Mouse (Mus musculus): ENCODE data around the gene Zfp523.

The Zfp523 gene

DNA sequence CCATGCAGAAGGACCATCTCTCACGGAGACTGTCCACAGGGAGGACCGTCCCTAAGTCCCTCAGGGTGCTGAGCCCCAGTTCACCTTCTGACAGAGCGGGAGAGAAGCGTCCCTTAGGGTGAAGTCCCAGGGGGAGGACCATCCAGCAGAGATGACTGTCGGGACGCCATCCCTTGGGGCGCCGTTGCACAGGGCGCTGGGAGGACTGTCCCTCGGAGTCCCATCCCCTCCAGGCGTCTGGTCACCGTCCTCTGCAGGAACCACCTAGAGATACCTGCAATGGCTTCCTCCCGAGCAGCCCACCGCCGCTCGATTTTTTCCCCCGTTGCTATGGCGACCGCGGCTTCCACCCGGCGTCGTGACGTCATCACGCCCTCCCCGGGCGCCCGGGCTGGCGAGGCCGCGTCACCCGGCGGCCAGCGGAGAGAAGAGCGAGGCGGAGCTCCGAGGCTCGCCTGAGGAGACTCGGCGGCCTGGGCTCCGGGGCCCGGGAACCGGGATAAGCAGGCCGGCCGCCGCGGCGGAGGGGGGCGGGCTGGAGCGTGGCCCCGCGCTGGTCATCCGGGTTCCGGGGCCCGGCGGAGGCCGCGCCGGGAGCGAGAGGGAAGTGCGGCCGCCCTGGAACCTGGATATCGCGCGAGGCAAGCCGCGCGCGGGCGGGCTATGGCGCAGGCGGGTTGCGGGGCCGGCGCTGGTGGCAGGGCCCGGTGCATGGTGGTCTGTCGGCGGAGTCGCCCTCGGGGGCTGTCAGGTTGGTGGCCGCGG is at the start of gene Zfp523:
Zfp523 (plus strand) TSS at position 355 of the 765 bp plus-strand sequence.
- peak; percentile 67 for DNase-seq (ENCODE audit: low read depth)

DNA sequence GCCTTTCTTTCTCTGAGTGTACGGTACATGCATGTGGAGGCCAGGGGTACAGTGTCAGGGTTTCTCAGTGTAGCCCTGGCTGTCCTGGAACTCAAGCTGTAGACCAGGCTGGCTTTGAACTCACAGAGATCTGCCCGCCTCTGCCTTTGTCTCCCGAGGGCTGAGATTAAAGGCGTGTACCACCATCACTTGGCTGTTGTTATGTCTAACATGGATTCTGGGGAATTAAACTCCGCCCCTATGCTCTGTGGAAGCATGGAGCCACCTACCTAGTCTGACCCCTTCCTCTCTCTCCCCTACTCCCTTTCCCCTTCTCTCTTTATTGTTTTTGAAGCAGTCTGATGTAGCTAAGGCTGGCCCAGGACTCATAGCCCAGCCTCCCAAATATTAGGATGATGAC is 47.1 kb upstream of the Zfp523 start:
- no peak for DNase-seq (ENCODE audit: low read depth)

DNA sequence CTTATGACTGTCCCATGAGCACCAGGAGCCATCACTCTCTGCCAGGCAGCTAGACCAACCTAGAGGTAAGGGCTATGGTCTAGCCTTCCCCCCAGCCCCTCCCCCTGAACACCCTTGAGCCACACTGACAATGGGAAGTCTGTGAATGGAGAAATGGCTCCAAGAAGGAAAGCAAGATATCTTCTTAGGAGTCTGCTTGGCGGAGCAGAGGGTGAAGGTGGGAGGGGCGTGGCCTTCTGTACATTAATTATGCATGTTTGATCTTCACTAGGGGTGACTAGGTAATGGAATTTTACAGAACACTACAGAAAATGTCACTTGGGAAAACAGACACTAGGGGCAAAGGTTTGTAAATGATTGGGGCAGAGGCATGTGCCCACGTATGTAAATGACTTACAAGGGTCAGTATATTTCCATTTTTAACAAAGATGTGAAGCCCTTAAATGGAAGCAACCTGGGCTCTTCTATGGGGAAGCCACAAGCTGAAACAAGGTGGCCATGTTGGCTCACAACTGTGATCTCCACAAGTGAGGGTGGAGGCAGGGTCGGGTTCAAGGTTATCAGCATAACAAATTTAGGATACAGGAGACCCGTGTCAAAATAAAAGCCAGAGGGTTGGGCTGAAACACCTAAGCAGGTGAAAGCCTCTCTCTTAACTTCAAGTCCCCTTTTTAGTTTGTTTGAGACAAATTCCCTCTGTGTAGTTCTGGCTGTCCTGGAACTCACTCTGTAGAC is 46.4 kb upstream of the Zfp523 start:
- DNase-seq (ENCODE audit: low read depth): no peak

DNA sequence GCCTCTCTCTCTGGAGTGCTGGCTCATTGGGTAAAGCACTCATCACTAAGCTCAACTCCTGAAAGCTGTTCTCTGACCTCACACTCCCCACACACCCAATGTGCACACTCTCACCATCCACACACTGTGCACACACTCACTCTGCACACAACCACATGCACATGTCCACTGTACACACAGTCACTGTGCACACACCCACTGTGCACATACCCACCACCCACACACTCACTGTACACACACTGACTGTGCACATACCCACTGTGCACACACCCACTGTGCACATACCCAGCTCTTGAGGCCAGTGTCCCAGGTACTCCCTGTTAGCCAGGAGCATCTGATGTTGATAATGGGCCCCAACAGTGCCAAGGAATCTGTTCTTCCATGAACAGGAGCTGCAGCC is 45.8 kb upstream of the Zfp523 start:
- DNase-seq (ENCODE audit: low read depth): no peak

DNA sequence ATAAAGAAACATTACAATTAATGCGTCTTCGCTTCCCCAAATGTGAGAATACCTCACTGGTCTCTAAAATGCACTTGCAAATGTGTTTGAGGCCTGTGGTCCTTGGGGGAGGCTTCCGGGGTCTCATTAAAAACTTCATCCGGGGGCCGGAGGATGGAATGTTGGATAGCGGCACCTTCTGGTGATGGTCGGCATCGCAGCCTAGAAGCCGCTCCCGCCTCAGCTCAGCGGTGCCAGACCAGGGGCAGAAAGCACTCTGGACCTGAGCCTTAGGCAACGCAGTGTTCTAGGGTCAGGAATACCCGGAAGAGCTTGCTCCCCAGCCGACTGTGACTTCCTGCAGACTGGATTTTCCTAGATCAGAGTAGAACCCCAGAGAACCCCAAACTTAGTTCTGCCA is 43.7 kb upstream of the Zfp523 start:
- no peak for DNase-seq (ENCODE audit: low read depth)

DNA sequence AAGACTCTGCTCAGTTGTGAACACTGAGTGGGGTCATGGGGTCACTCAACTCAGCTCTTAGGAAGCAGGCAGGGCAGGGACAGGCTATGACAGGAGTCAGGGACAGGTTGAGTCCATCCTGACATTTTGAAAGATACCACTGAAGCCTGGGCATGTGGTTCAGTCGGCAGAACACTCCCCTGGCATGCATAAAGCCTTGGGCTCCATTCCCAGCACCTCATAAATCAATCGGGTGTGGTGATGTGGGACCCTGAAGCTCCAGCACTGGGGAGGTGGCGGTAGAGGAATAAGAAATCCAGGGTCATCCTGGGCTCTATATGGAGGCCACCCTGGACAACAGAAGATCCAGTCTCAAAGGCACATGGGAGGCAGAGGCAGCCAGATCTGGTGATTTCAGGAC is 41.4 kb upstream of the Zfp523 start:
- no peak for DNase-seq (ENCODE audit: low read depth)

DNA sequence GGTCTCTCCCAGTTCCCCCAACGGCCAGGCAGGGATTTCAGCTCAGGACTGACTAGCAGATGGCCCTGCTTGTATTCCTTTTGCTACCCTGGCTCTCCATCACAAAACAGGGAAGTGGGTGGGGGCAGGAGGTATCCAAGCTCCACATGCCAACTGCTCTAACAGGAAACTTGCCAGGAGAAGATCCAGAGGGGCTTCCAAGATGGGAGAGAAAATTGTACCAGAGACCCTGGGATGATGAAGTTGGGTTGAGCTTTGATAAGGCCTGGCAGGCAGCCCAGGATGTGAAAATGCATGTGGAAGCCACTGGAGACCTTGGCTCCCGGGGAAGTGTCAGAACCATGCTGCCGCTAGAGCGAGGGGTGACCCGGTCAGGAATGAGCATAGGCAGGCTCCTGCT is 40.7 kb upstream of the Zfp523 start:
- no peak for DNase-seq (ENCODE audit: low read depth)

DNA sequence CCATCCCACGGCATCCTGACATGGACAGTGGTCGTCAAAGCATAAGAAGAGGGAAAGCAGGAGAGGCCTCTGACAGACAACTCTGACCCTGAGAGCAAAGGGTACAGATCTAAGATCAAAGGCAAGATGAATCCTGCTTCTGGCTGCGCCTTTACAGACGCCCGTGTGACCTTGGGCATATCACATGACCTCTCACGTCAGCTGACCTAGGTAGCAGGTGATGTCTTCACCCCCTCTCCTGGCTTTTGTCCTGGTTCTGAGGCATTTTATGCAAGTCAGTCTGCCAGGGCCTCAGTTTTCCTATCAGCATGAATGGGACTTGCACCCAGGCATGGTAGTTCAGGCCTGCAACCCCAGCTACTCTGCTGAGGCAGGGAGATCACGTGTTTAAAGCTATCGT is 38.9 kb upstream of the Zfp523 start:
- DNase-seq (ENCODE audit: low read depth): no peak

DNA sequence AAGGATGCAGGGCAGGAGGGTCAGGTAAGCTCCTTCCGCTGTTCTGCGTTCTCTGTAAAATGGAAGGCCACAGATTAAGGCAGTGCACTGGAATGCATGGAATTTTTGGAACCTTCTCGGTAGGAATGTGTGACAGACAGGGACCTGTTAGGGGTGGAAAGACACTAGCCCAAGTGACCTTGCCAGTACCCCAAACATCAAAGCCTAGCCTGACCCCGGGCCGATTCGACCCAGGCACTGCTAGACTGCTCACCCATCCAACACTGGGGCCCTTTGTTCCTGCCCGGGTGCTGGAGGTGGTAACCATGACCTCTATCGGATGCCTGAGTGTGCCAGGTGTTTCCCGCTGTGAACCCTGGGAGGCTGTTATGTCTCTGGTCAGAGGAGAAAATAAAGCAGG is 38.2 kb upstream of the Zfp523 start:
- DNase-seq (ENCODE audit: low read depth): no peak

DNA sequence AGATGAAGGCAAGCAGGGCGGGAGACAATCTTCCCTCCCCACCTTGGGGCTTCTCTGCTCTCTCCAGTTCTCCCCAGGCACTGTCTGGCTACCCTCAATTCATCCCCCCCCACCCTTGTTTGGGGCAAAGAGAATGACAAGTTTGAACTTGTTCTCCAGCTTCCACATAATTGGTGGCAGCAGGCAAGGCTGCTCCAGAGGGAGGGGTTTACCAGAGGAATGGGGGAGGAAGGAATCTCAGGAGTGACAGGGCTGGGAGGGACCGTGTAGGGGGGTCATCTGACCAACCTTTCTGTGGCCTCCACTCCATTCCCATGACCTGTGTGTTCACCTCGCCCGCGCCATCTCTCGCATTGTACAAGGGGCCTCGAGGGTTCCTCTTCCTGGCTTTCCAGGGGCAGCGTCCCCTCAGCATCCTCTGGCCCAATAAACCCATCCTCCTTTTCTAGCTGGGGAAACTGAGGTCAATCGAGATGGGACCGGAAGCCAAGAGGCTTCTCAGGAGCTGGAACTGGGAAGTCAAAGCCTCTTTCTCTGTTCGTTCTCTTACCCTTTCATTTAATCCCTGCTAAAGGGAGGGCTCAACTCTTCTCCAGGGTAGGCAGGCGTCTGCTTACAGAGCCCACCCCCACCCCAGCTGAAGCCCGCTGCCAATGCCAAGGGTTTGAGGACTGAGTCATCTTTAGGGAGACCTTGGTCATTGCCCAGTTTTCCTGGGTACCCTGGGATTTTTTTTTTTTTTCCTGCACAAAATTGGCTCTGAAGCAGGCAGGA is 36.3 kb upstream of the Zfp523 start:
- no peak for DNase-seq (ENCODE audit: low read depth)

DNA sequence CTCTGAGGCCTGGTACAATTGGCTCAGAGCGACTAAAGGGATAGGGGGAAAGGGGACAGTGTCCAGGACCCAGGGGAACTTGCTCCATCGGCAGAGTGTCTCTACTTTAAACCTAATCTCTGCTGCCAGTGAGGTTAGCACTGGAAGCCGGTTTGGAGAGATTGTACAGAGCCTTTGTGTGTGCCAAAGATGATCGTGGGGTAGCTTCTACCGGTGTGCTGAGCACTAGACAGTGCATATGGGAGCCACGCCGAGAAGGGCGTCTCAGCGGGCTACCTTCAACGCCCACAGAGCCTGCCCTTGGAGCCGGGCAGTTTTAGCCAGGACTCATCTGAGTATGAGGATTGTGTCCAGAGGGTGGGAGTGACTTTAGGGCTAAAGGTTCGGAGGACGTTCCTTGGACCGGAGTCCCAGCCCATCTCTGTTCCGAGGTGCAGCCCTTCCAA is 35.7 kb upstream of the Zfp523 start:
- DNase-seq (ENCODE audit: low read depth): no peak

DNA sequence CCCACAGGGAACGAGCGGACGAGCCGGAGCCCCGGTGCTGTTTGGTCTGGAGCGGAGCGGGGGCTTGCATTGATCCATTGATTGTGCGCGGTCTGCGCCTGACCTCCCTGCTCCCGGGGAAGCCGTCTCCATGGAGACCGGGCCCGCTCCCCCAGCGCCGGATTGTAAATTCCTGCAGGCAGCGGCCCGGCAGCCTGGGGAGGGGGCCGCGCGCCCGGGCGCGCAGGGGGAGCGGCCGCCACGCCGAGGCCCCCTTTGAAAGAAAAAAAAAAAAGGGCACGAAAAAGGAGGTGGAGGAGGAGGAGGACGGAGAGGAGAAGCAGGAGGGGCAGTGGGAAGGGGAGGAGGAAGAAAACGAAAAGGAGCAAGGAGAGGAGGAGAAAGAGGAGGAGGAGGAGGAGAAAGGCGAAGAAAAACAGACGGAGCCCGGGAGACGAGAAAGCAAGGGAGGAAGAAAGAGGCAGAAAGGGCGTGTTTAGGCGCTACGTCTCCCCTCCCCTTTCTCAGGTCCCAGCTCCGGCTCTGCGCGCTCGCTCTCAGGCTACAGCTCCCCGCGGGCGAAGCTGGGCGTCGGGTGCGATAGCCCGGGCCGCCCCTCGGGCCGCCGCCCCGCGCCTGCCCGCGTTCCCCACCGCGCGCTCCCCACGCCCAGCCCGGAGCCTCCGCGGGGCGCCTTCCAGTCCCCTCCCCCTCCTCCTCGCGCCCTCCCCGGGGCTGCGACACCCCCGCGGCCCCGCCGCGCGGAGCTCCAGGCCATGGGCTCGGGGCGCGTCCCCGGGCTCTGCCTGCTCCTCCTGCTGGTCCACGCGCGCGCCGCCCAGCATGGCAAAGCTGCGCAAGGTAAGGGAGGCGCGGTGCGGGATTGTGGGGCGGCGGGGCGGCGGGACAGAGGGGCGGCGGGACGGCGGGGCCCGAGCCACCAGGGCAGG is 34.9 kb upstream of the Zfp523 start, which contains the start of gene Scube3:
Scube3 (plus strand) TSS at position 371 of the 929 bp plus-strand sequence.
- DNase-seq (ENCODE audit: low read depth): no peak

DNA sequence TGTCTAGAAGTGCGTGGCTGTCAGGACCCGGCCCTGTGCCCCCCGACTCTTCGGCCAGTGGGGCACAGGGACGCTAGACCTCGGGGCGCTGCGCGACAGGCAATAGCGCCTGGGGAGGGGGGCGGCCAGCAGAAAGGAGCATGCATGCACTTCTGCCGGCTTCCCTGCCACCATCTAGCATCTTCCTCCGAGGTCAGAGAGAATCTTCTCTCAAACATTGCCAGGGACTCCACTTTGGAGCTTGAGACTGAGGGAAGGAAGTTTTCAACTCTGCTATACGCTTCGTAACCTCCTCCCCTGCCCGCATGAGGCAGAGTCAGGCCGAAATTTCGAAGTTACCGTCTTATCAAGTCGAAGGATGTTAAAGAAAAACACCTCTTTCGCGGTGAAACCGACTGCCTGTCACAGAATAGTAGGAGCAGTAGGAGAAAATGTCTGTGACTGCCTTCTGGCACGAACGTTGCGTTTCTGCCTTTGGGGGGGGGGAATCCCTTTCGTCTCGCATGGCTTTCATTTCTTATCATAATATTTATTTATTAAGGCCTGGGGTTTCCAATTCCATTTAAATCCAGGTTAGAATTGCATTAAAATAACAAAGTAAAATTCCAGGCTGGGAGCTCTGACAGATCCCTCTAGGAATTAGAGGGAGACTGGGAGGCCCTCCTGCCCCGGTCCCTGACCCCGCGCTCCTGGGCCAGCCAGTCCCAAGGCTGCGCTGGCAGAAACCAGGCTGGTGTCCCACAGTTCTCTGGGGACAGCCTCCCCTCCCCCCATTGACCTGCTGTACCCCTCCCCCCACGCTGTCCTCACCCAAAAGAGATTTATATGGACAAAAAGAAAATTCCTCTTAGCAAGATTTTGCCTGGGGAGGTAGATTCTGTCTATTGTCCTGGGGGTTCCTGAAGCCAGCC is 34.0 kb upstream of the Zfp523 start:
- no peak for DNase-seq (ENCODE audit: low read depth)

DNA sequence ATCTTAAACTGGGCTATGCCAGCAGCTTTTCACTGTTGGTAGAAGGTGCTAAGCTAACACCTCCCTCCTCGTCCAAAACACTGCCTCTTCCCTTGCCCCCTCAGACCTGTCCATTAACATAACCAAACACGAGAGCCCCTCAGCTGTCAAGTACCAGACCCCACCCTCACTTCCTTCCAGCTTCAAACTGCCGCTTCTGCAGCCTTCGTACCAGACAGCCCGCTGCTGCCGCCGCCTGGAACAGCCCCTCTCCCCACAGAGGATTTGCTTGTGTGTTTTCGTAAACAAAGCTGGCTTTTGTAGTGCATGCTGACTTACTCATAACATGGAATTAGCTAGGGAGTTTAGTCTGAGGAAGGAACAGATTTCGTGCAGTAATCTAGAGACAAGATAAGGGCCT is 33.2 kb upstream of the Zfp523 start:
- DNase-seq (ENCODE audit: low read depth): no peak

DNA sequence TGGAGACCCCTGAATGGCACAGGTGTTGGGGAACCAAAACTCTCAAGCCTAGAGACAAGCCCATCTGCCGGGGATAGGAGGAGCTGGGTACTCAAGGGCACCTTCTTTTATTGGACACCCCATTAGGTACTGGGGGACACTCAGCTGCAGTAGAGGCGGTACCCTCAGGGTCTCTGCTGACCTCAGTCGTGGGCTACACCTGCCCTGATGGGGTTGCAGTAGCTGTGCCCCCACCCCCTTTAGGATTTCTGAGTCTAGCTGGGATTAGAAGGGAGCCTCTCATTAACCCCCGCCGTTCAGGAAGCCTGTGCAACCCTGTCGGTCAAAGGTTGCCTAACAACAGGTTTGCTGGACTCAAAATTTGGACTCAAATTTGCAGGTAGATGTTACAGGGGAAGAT is 32.7 kb upstream of the Zfp523 start:
- DNase-seq (ENCODE audit: low read depth): no peak

DNA sequence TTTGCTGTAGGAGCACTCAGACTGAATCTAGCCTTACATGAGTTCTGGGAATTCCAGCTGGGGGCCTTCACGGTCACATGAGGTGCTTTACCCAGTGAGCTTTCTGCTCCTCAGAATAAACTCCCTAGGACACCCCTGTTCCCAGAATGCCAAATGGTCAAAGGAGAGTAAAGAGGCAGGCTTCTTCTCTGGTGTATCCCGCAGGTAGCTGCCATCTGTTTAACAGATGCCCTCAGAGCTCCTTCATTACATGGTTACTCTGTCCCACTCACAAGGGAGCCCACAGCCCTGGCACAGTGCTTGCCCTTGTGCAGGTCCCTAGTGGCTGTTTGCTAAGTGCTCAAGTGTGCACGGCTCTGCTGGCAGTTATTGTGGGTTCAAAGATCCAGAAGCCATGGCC is 28.6 kb upstream of the Zfp523 start:
- no peak for DNase-seq (ENCODE audit: low read depth)

DNA sequence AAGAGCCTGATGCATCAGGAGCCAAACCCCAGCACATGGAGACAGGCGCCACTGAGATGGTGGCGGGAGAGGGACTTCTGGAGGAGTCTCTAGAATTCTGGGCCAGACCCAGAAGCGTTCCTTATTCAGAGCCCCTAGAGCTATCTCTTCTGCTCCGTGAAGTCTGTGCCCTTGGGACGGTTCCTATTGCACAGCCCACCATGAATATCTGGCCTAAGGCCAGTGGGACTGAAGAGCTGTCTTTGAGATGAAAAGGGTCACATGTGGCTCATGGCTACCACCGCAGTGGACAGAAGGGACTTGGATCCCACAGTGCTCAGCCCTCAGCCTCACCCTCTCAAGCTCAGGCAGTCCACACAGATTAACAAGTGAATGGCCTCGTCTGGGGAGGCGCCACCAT is 27.2 kb upstream of the Zfp523 start:
- DNase-seq (ENCODE audit: low read depth): no peak

DNA sequence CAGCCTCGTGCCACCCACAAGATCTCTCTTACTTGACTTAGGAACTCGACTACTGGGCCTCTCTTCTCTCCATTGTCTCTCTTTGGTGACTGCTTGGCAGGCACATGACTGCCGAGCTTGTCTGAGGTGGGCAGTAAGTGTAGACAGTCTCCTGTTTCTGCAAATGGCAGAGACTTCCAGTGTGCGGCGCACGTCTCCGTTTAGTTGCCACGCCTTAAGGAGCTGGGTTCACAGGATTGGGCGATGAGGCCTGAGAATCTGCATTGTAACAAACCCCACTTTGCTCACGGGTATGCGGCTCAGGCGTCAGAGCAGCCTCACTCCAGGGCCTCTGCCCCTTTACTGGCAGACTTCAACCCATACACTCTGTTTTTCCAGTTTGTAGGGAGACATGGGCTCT is 26.5 kb upstream of the Zfp523 start:
- DNase-seq (ENCODE audit: low read depth): no peak

DNA sequence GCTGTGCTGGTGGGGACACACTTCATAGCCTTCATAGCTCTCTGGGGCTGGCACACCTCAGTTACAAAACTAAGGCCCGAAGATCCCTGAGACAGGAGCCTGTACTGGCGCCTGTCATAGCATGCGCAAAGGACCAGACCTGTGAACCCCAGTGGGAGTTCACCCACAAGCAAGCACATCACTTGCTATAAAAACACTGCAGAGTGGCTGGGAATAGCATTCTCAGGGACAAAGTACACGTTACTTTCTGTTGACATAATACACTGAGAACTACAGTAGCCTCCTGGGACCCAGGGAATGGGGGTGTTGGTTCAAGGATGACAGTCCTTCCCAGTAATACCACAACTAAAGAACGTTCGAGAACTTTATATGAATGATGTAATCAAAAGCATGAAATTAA is 23.8 kb upstream of the Zfp523 start:
- no peak for DNase-seq (ENCODE audit: low read depth)

DNA sequence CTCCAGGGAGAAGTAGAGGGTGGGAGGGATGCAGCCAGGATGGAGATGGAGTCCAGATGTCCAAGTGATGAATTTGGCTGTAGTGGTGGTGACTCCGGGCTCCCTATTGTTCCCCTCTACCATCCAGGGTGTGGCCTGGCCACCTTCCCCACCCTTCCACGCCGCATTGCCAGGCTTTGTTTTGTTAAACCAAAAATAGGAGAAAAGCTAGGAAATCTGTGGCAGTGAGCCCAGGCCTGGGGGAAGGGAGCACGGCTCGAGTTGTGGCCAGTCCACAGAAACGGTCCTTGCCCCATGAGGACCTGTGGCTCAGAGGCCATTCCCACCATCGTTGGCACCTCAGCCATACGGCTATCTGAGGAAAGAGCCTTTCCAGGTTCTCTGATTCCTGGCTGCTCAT is 22.0 kb upstream of the Zfp523 start:
- no peak for DNase-seq (ENCODE audit: low read depth)

DNA sequence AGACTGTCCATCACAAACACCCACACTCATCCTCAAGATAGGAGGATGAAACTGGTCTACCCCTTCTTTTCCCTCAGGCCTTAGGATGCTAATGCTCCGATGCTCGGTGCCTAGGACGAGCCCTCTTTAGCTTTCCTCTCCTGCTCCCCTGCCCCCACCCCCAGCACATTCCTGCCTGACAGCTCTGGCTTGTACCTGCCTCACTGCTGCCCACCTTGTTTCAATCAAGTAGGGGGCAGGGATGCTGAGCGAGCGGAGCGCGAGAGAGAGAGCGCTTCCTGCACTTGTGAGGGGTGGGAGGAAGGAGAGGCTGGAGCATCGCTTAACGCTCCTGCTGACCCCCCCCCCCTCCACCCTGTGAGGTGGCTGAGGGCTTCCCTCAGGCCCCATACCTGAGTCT is 16.6 kb upstream of the Zfp523 start:
- DNase-seq (ENCODE audit: low read depth): no peak

Measured in c-Kit-positive CD71-positive TER-119-negative erythroid progenitor cells, embryonic 14.5 days (primary cell).